14 mouse cellular contexts compared by ENCODE assay signal in genomic region chr5:107010300-107010699, GRCm38 (mm10).
"Had no signal": no experiment of that assay in that cellular context is flagged by ENCODE, and none has a peak within 500 bp of the region (broad histone marks: within the 10 kb centered on the region; RNA-seq: fewer than 3 reads in every experiment).

No protein-coding gene starts in this region.

- DNase-seq: kidney, adult 2 months; kidney, postnatal 25 days; layer of hippocampus, postnatal 36 days; lung, adult 18-20 months; midbrain, embryonic 14.5 days; retina, postnatal 1 day; right cerebral cortex, postnatal 14 days; thymus, postnatal 4 days had no signal

- ATAC-seq: intestine, embryonic 15.5 days had no signal

- H3K9me3 ChIP-seq: intestine, embryonic 15.5 days; limb, embryonic 15.5 days; midbrain, embryonic 10.5 days; neural tube, embryonic 13.5 days had no signal

- H3K27ac ChIP-seq: intestine, embryonic 15.5 days; kidney, embryonic 15.5 days; limb, embryonic 15.5 days; liver, embryonic 14.5 days; midbrain, embryonic 10.5 days; neural tube, embryonic 13.5 days had no signal

- H3K36me3 ChIP-seq: intestine, embryonic 15.5 days; kidney, embryonic 15.5 days; limb, embryonic 15.5 days; midbrain, embryonic 10.5 days; neural tube, embryonic 13.5 days had no signal

- H3K9ac ChIP-seq: intestine, embryonic 15.5 days; kidney, embryonic 15.5 days; limb, embryonic 15.5 days; liver, embryonic 14.5 days; neural tube, embryonic 13.5 days had no signal

- H3K4me3 ChIP-seq: intestine, embryonic 15.5 days; kidney, embryonic 15.5 days; limb, embryonic 15.5 days; midbrain, embryonic 10.5 days; neural tube, embryonic 13.5 days had no signal

- H3K27me3 ChIP-seq: intestine, embryonic 15.5 days; kidney, embryonic 15.5 days; limb, embryonic 15.5 days; neural tube, embryonic 13.5 days had no signal

- H3K4me2 ChIP-seq: intestine, embryonic 15.5 days; kidney, embryonic 15.5 days; limb, embryonic 15.5 days; neural tube, embryonic 13.5 days had no signal
